Mouse (Mus musculus): Measurements from ENCODE around the gene Sh3d21.

The Sh3d21 gene

DNA sequence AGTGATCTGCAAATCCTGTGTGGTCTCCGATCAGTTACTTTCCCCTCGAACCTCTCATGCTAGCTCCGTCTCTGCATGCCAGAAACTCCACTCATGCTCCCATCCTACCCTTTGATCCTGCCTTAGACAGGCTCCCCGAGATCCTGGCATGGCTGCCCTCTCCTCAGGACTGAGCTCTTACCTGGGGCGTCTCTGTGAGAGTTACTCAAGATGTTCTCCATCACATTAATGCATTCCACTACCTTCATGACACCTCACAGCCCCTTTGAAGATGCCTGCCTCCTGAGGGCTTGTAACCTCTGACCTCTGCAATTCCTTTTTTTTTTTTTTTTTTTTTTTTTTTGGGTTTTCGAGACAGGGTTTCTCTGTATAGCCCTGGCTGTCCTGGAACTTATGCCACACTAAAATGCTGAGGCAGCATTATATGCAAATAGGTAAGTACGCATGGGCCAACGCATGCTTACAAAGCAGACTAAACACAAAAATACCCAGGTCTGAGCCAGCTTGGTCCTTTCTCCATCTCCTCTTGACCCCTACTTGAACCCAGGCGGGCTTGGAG, 16.2 kb downstream of the Sh3d21 start:
- ATAC-seq (ENCODE audit: low TSS enrichment), result no peak

DNA sequence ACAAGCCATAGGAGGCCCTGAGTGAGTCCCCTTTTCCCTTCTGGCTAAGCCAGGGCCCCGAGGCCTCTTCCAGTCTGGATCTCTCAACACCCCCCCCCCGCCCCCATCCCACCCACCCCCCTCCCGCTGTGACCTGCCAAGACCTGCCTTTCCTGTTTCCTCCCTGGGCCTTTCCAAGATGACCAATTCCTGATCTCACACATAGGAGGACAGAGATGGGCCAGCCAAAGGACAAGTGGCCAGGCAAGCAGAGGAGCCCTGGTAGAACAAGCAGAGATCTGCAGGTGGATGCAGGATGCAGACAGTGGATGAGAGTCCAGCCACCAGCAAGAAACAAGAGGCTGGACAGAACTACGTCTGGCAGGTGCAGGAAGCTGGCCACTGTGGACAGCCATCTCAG, 17.9 kb downstream of the Sh3d21 start:
- ATAC-seq (ENCODE audit: low TSS enrichment), result no peak

DNA sequence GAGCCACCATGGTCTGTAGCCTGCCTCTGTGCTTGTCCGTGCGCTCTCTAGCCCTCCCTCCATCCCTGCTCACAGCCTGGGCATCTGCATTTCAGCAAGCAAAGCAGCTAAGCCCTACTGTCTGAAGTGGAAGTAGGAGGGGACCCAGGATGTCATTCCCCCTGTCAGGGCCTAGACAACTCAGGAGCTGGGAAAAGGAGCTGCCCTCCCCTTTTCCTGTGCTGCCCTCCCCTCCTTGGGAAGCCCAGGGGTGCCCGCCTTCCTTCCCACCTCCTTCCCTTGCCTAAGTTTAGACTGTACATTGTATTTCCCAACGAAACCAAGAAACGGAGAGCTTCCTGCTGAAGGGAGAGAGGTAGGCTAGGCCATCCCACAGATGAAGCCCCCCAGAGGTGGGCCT, 22.3 kb downstream of the Sh3d21 start:
- no peak for ATAC-seq (ENCODE audit: low TSS enrichment)

DNA sequence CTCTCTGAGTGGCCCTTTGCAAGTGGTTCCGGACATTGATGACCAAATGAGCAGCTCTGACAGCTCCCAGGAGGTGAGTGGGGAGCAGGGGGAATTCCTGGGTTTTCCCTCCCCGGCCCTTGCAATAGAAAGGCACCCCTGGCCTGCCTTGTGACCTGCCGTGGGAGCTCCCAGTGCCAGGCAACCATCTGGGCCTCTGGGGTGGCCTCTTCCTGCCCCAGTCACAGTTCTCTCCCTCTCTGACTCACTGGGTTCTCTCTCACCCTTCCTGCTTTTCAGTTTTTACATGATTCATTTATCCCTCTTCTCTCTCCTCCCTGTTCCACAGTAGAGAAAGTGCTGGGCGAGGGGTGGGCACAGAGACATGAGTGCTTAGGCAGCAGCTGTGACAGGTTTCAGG, 25.5 kb downstream of the Sh3d21 start:
- no peak for ATAC-seq (ENCODE audit: low TSS enrichment)

DNA sequence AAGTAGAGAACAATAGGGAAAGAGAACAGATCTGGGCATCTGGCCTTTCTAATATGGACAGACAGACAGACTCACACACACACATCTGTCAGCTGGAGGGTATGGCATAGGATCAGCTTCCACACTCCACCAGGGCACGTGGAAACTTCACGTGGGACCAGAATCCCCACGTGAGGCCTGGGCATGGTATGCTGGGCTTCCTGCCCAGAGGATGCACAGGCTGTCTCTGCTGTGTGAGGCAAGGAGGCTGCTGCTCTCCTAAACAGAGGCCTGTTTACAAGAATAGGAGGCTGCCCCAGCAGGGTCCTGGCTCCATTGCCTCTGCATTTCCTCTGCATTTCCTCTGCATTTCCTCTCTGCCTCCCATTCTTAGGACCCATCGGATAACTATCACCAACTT, 28.7 kb downstream of the Sh3d21 start:
- ATAC-seq (ENCODE audit: low TSS enrichment), result no peak

DNA sequence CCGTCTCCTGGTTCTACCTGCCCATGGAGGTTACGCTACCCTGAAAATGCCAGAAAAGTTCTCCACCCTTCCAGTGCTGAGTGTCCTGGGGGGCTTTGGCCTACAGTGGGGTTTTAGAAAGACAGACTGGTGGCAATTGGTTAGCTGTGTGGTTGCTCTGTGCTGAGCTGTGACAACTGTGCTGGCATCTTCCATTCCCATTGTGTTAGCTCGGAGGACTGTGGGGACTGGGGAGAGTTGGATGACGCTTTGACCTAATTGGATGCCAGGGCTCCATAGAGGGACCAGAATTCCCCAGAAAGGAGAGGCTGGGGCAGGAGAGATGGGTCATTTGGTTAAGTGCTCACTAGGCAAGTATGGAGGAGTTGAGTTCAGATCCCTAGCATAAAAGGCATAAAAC, 29.1 kb downstream of the Sh3d21 start:
- ATAC-seq (ENCODE audit: low TSS enrichment), result no peak

DNA sequence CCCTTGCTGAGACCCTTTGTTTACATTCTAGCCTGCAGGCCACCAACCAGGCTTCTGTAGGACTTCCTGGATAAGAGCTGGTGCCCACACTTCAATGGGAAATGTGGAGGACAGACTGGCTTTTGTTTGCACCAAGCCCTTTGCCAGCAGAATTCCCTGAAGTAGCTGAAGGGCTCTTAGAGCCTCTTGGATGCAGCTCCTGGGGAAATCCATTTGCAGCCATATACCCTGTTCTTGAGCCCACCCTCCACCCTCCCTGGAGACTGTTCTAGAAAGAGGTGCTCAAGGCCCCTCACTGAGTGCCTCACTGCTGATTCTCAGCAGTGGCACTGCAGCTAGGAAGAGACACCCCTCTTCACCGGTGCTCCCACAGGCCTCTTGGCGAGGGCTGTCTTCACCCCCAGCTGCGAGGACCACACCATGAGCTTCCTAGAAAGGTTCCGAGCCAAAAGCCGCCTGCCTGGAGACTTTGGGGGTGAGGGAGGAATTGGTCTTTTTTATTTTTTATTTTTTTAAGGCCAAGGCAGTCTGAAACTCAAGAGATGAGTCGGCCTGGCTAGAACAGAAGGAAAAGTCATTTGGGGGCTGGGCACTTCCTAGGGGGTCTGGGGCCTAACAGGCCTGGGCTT, 30.5 kb downstream of the Sh3d21 start:
- ATAC-seq (ENCODE audit: low TSS enrichment), result no peak

DNA sequence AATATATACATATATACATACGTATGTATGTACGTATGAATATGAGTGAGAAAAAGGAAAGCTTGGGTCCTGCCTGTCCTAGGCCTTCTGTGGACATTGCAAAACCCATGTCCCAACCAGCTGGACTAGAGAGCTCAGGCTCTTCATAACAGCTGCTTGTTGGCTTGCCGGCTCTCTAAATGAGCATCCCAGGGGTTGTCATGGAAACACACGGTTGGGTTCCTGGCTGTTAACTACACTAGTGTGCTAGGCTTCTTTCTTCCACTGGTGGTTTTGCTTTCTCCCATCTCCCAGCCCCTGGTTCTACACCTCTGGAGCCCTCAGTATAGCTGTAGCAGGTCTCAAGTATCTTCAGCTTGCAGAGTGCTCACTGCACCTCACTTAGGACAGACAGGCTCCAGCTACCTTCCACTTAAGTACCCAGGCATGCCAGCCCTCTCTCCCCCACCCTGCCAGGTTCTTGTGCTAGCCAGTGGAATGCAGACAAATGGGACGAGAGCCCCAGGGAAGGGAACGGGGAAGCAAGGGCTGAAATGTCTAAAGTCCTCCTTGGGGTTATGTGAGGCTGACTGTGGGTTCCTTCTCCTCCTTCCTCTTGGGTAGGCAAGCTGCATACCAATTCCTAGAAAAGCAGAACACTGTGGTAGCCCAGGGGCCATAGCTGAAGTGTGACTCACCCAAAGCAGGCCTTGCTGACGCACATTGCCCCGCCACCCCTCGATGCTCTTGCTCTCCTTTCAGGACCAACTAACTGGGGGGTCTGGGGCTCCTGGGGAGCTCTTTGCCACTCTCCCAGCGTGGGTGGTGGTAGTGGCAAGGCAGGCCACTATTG, 31.8 kb downstream of the Sh3d21 start:
- peak; percentile 72 for ATAC-seq (ENCODE audit: low TSS enrichment)

DNA sequence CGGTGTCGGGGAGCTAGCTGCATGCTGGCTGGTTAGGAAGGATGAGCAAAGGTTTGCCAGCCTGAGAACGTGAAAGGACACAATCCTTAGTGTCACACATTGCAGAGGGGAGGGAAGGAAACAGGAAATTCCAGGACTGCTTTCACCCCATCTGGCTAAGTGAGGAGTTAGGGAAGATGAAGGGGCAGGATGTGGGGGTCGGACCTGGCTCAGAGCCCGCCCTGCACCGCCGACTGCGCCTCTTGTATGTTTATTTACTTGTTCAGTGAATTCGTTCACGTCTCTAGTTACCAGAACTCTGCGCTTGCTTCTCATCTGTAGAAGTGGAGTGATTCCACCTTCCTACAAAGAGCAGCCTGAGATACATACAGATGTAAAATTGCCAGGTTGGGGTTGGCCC, 32.8 kb downstream of the Sh3d21 start:
- ATAC-seq (ENCODE audit: low TSS enrichment), result no peak

DNA sequence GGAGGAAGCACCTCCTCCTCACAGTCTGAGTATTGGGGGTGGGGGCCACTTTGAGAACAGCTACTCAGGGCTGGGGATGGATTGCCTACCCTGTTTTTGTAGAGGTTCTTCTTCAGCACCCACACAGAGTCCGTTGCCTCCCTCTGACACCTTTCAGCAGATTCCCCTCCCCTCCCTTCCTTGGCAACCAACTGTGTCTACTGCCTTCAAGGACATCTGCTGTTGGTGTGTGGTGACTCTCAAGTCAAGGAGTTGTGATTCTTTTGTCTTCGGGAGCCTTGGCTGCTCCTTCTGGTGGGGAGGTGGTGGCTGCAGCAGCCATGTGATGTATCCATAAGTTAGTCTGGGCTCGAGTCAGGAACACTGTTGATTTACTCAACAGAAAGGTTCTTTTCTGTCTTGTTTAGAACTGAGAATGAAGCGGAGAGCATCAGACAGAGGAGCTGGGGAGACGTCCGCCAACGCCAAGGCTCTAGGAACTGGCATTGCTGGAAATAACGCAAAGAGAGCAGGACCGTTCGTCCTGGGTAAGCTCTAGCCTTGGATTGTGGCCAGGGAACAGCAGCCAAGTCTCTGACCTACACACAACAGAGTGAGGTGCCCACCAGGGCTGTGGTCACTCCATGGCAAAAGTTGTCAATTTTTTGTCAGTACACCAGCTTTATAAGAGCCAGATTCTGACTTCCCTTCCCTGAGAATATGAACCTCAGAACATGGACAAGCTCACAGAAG, 39.8 kb downstream of the Sh3d21 start:
- peak; percentile 60 for ATAC-seq (ENCODE audit: low TSS enrichment)

DNA sequence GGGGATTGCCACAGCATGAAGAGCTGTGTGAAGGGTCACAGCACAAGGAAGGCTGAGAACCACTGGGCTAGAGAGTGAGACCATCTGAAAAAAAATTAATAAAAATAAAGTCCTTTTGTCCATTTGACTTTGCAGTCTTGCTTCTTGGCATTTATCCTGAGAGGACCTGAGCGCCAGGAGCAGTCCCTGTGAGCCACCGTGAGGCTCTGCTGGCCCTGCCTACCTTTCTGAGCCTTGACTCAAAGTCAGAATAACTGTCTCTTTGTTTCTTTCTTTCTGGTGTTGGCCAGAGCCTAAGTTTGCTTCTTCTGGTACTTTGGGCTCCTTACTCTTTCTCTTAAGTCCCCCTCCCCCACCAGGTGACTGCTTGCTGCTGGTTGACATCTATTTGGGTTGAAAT, 42.8 kb downstream of the Sh3d21 start:
- ATAC-seq (ENCODE audit: low TSS enrichment), result no peak

DNA sequence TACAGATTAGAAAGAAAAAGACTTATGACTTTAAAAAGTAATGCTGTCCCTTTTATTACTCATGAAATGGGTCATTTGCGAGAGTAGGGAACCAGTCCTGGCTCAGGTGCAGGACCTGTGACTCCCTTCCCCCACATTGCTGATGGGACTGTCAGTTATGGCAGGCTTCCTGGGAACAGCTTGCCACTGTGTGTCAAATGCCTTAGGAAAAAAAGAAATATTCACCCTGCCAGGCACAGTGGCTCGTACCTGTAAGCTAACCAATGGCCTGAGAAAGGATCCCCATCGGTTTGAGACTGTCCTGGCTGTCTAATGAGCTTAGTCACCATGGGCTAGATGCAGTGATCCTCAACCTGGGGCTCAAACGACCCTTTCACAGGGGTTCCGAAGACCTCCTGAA, 43.2 kb downstream of the Sh3d21 start:
- no peak for ATAC-seq (ENCODE audit: low TSS enrichment)

DNA sequence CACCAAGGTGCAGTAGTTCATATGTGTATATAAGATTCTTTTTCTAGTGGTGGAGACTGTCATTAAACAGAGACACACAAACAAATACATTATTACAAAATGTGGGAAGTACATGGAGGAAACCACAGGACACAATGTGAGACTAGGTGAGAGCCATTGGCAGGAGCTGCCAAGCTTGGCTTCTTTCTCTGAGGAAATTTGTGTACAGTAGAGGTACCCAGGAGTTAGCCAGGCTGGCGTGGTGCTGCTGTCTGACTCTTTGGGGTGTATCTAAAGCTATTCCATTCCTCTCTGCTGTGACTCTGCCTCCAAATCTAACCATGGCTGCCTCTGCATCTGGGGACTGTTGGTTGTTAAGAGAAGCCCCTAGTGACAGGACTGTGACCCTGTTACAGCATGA, 44.2 kb downstream of the Sh3d21 start:
- no peak for ATAC-seq (ENCODE audit: low TSS enrichment)

DNA sequence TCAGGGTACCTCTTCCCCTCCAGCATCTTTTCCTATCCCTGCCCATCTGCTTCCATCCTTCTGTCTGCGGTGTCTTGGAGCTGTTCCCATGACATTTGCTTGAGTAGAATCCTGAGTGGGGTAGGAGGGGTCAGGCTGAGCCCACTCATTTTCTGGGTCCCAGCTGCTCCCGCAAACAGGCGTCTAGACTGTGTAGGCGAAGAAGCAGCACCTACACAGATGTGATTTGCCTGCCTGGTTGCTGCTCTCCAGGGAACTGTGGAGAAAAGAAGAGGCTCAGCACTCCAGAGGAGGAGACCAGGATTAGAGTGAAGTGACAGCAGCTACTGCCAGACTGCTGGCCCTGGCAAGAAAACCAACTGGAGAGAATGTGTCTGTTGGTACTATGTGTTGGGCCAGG, 44.6 kb downstream of the Sh3d21 start:
- peak; percentile 80 for ATAC-seq (ENCODE audit: low TSS enrichment)

DNA sequence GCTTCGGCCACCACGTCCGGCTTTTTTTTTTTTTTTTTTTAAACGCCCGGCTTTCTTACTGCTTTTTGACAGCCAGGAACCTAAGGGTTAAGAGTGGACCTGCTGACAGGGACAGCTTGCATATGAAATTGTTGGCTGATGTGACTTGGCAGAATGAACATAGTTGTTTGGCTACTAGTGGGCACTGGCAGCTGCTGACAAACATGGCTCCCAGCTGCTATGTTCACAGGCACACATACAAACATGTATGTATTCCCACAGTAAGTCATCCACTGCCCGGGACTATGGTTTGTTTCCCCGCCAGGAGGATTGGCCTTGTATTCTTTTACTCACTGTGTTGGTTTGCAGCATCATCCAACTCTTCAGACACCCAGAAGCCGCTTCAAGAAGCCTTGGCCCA, 46.2 kb downstream of the Sh3d21 start:
- no peak for ATAC-seq (ENCODE audit: low TSS enrichment)

DNA sequence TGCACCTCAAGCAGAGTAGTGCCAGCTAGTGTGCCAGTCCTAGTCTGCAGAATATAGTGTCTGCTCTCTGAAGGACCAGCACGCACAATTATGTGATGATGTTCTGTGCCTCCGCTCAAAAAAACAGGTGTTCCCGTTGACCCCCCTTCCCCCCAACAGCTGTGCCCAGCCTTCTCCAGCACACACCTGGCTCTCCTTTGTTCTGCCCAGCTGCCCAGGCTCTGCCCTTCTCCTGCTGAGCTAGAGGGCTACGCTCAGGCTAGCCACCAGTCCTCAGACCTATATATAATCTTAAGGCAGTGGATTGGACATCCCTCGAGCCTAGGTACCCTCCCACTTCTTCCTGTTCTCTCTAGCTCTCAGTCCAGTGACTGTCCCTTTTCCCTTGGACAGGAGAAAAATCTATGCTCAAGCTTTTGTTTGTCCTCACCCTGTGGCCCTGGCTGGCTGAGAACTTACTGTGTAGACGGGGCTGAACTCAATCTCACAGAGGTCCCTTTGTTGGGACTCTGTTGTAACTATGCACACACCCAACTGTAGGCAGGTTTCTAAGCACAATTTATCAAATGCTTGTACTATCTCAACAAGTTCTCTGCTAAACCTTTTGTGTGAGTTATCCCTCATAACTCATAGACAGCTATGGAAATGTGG, 47.3 kb downstream of the Sh3d21 start:
- ATAC-seq (ENCODE audit: low TSS enrichment), result no peak

DNA sequence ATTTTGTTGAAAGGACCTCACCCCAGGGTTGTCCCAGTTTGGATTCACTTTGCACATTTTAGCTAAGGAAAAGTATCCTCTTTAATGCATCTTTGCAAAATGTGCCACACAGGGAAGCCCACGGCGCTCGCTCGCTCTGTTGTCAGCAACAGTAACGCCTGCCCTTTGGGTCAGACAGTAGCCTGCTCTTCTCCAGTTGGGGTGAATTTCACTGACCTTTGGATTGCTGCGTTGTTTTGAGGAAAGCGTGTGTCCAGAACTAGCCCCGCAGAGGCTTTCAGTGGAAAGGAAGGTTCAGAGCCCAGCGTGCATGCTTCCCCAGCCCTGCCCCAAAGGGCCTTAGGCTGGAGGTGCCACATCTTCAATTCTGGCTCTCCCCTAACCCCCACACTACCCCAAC, 47.9 kb downstream of the Sh3d21 start:
- ATAC-seq (ENCODE audit: low TSS enrichment), result no peak

DNA sequence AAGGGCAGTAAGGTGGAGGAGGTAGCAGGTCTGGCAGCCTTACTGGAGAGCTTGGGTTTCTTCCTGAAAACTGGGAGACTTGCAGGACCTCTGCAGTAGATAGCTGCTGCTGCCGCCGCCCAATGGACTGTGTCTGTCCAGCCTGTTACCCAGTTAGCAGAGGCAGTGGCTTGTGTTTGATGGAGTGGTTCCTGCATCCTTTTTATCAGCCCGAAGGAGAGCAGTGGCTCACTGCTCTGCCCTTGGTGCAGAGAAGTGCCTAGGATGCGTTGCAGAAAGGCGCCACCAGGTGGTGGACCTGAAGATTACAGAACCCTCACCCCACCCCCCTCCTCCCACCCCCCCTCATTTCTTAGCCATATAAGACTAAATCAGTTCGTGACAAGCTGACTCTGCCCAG, 49.3 kb downstream of the Sh3d21 start:
- no peak for ATAC-seq (ENCODE audit: low TSS enrichment)

DNA sequence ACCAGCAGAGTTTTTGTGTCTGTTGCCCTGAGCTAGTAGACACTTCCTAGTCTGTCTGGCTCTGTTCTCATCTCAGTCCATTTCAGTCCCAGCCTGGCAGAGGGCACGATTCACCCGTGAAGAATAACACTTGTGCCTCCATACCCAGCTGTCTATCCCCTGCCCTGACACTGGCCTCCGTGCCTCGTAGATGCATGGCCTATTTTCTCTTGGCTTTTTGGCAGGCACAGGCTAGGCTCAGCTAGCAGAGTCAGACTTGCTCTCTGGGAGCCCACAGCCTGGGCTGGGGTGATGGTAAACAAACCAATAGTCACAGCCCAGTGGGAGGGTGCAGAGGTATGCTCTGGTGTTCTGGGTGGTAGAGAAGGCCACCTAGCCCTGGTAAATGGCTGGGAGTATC, 50.0 kb downstream of the Sh3d21 start:
- no peak for ATAC-seq (ENCODE audit: low TSS enrichment)

DNA sequence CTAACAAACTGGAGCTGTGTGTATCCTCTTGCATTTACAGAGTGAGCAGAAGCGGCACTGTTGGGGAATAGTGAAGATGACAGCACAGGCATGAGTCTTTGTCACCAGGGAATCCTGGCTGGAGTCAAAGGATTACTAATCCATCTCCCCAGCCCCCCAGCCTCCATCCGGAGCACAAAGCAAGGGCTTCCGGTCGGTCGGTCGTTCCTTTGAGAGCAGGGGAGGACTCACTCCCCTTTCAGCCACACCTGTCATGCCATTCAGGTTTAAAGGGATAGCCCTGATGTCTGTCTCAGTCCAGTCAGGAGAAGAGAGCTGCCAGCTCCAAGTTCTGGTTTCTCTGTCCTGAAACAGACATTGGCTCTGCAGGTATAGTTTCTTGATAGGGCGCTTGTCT, 52.1 kb downstream of the Sh3d21 start:
- no peak for ATAC-seq (ENCODE audit: low TSS enrichment)

DNA sequence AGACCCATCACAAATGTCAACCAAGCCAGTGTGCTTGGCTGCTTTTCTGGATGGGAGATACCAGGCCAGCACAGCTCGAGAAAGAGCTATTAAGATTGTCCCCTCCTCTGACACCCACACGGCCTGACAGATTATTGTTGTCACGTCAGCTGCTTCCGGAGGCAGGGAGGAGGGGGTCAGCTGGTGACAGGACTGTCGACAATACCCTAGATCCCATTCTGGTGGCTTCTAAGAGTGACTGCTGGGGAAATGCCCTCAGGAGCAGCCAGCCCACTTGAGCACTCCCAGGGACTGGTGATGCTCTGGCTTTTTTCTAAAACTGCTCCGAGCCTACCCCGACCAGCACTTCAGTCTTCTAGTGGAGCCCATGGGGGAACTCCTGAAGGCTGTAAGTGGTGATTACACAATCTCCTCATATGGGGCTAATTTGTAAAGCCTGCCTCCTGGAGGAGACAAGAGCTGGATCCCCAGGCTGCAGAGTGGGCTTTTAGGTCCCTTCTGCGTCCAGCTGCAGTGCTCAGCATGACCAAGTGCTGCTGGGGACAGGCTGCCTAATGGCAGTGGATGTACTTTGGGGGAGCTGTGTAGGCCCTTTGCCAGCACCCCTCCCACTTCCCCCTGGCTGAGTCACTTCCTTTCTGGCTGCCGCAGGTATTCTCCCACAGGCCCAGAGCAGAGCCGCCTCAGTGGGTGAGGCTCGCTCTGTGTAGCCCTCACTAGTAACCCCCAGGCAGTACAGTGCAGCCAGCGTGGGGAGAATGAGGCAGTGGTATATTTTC, 52.7 kb downstream of the Sh3d21 start:
- peak; percentile 62 for ATAC-seq (ENCODE audit: low TSS enrichment)

All from frontal cortex, adult (tissue).